Mouse (Mus musculus): Measurements from ENCODE around the gene Gm21987. TPM values are rescaled to one million over a fixed set of nuclear protein-coding genes. Genes with fewer than 3 reads are reported as not detected.
"Not testable (repeated sequence)": the region's sequence is repeated elsewhere in the genome, so short reads cannot be mapped to it uniquely, and the experiment has no call there.

The Gm21987 gene
- polyA plus RNA-seq, 1 experiment from 2014 or later, result 0.55 TPM

DNA sequence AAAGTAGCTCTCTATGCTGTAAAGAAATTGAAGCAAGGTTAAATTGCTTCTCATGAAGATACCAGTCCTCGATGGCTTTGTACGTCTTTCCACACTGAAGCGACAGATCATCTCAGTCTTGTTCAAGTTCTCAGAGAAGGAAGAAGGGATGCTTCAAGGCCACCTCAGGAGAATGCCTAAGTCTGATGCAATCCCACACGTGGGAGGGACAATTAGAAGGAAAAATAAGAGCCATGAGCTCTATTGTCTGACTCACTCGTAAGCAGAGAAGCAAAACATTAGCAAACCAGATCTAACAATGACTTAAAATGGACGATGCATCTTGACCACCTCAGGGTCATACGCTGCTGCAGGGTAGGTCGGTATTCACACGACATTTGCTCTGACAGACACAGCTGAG, 28.3 kb upstream of the Gm21987 start:
- no peak overlapping the region for H3K4me2 ChIP-seq (ENCODE audit: low read depth, low read length)
- no peaks in the 10 kb centered on the region for H3K4me1 ChIP-seq (replicated peaks; ENCODE audit: control insufficient read depth, insufficient read depth, low read length)
- no peaks in the 10 kb centered on the region for H3K36me3 ChIP-seq (ENCODE audit: control insufficient read depth, insufficient read depth, low read length)
- no peaks in the 10 kb centered on the region for H3K9me3 ChIP-seq (ENCODE audit: control insufficient read depth, low read length)
- no peak overlapping the region for H3K27ac ChIP-seq (ENCODE audit: low read length)
- no peak overlapping the region for H3K9ac ChIP-seq (ENCODE audit: low read length)
- no peaks in the 10 kb centered on the region for H3K27me3 ChIP-seq (ENCODE audit: control insufficient read depth, insufficient read depth, low read depth, low read length)
- no peak overlapping the region for H3K4me3 ChIP-seq (ENCODE audit: low read length)
- no peak for ATAC-seq (ENCODE audit: low read depth)
- 69% methylated on average over 9 of the region's 9 CpGs for WGBS

DNA sequence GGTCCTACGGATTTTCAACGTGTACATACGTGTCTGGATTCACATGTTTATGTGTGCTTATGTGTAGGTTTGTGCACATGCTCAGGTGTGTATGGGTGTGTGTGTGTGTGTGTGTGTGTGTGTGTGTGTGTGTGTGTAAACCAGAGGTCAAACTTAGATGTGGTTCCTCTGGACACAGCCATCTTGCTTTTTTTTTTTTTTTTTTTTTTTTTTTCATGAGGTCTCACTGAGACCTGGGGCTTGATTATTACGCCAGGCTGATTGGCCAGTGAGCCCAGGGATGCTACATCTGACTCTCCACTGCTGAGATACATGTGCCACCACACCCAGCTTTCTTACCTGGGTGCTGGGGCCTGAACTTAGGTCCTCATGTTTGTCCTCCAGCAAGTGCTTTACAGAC, 27.8 kb upstream of the Gm21987 start:
- 86% methylated on average over 4 of the region's 4 CpGs for WGBS
- no peaks in the 10 kb centered on the region for H3K4me1 ChIP-seq (replicated peaks; ENCODE audit: control insufficient read depth, insufficient read depth, low read length)

DNA sequence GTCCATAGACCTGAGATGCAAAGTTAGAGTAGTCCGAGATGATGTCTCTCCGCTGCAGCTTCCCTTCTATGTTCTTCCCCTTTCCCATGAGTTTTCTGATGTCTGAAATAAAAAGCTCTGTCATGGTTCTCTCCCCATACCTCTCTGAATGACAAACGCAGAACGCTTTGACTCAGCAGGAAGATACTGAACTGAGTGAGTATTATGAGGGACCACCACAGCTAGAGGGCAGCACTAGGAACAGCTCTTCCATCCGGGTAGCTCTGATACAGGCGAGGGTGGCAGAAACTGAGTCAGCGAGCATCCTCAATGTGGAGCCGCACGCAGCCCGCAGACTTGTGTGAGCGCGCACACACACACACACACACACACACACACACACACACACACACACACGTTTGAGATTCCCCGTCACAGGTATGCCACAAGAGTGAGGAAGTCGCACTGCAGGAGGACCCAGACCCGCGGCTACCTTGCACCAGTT, 25.3 kb upstream of the Gm21987 start:
- Histone ChIP-seq H3K9me3 (ENCODE audit: control insufficient read depth, low read length) (no peaks in the 10 kb centered on the region), H3K27ac (ENCODE audit: low read length) (no peak overlapping the region), H3K9ac (ENCODE audit: low read length) (no peak overlapping the region), H3K36me3 (ENCODE audit: control insufficient read depth, insufficient read depth, low read length) (no peaks in the 10 kb centered on the region), H3K4me2 (ENCODE audit: low read depth, low read length) (peak overlapping the region; percentile 35; the same call in 1 of the 2 replicates), H3K27me3 (ENCODE audit: control insufficient read depth, insufficient read depth, low read depth, low read length) (no peaks in the 10 kb centered on the region), H3K4me3 (ENCODE audit: low read length) (no peak overlapping the region), H3K4me1 (replicated peaks; ENCODE audit: control insufficient read depth, insufficient read depth, low read length) (no peaks in the 10 kb centered on the region)
- 25% methylated on average over 17 of the region's 17 CpGs for WGBS
- no peak for ATAC-seq (ENCODE audit: low read depth)

More for the DNA sequence above, 27.8 kb upstream of the Gm21987 start:
- Histone ChIP-seq H3K4me2 (ENCODE audit: low read depth, low read length) (no peak overlapping the region), H3K36me3 (ENCODE audit: control insufficient read depth, insufficient read depth, low read length) (no peaks in the 10 kb centered on the region), H3K9me3 (ENCODE audit: control insufficient read depth, low read length) (no peaks in the 10 kb centered on the region), H3K9ac (ENCODE audit: low read length) (no peak overlapping the region), H3K4me3 (ENCODE audit: low read length) (no peak overlapping the region), H3K27ac (ENCODE audit: low read length) (no peak overlapping the region), H3K27me3 (ENCODE audit: control insufficient read depth, insufficient read depth, low read depth, low read length) (no peaks in the 10 kb centered on the region)
- no peak for ATAC-seq (ENCODE audit: low read depth)

DNA sequence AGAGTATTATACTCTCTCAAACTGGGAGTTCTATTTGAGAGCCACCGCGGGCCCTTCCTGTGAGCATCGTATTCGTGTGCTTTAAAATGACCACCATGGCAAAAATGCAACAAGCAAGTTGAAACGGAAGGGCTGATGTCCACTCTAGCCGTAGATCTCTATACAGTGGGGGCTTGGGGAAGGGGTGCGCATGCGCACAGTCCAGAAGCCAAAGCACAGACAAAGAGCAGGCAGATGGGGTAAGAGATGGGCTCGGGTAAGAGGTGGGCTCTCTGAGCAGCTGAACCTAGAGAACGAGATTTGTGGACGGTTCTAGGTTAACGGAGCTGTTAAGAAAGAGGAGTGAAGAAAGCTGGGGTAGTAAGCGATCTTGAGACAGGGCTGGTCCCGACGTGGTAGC, 22.5 kb upstream of the Gm21987 start:
- H3K9ac ChIP-seq (ENCODE audit: low read length), result no peak overlapping the region
- no peak overlapping the region for H3K4me2 ChIP-seq (ENCODE audit: low read depth, low read length)
- no peaks in the 10 kb centered on the region for H3K9me3 ChIP-seq (ENCODE audit: control insufficient read depth, low read length)
- no peaks in the 10 kb centered on the region for H3K4me1 ChIP-seq (replicated peaks; ENCODE audit: control insufficient read depth, insufficient read depth, low read length)
- 86% methylated on average over 15 of the region's 15 CpGs for WGBS
- no peaks in the 10 kb centered on the region for H3K36me3 ChIP-seq (ENCODE audit: control insufficient read depth, insufficient read depth, low read length)
- H3K27me3 ChIP-seq (ENCODE audit: control insufficient read depth, insufficient read depth, low read depth, low read length), result no peaks in the 10 kb centered on the region
- H3K27ac ChIP-seq (ENCODE audit: low read length), result no peak overlapping the region
- H3K4me3 ChIP-seq (ENCODE audit: low read length), result no peak overlapping the region
- no peak for ATAC-seq (ENCODE audit: low read depth)

- no peak overlapping the region for H3K4me3 ChIP-seq (ENCODE audit: low read length)
- 83% methylated on average over 11 of the region's 11 CpGs for WGBS
- no peaks in the 10 kb centered on the region for H3K9me3 ChIP-seq (ENCODE audit: control insufficient read depth, low read length)
- H3K27ac ChIP-seq (ENCODE audit: low read length), result no peak overlapping the region
- ATAC-seq (ENCODE audit: low read depth), result no peak
- H3K36me3 ChIP-seq (ENCODE audit: control insufficient read depth, insufficient read depth, low read length), result no peaks in the 10 kb centered on the region
- H3K4me2 ChIP-seq (ENCODE audit: low read depth, low read length), result no peak overlapping the region
- H3K9ac ChIP-seq (ENCODE audit: low read length), result no peak overlapping the region
- no peaks in the 10 kb centered on the region for H3K4me1 ChIP-seq (replicated peaks; ENCODE audit: control insufficient read depth, insufficient read depth, low read length)
- H3K27me3 ChIP-seq (ENCODE audit: control insufficient read depth, insufficient read depth, low read depth, low read length), result no peaks in the 10 kb centered on the region
Observed at GRCm38 (mm10) chr16:38326778-38327397, 20.0 kb upstream of the Gm21987 start.

- Histone ChIP-seq H3K9ac (ENCODE audit: low read length) (no peak overlapping the region), H3K9me3 (ENCODE audit: control insufficient read depth, low read length) (no peaks in the 10 kb centered on the region), H3K27me3 (ENCODE audit: control insufficient read depth, insufficient read depth, low read depth, low read length) (no peaks in the 10 kb centered on the region), H3K27ac (ENCODE audit: low read length) (no peak overlapping the region), H3K4me3 (ENCODE audit: low read length) (no peak overlapping the region), H3K4me2 (ENCODE audit: low read depth, low read length) (no peak overlapping the region), H3K36me3 (ENCODE audit: control insufficient read depth, insufficient read depth, low read length) (no peaks in the 10 kb centered on the region), H3K4me1 (replicated peaks; ENCODE audit: control insufficient read depth, insufficient read depth, low read length) (no peaks in the 10 kb centered on the region)
- no peak for ATAC-seq (ENCODE audit: low read depth)
- 83% methylated on average over 3 of the region's 3 CpGs for WGBS
Observed at GRCm38 (mm10) chr16:38329340-38329739, 17.5 kb upstream of the Gm21987 start.

GRCm38 (mm10) chr16:38334431-38334830, 12.4 kb upstream of the Gm21987 start:
- H3K27me3 ChIP-seq (ENCODE audit: control insufficient read depth, insufficient read depth, low read depth, low read length), result no peaks in the 10 kb centered on the region
- no peaks in the 10 kb centered on the region for H3K4me1 ChIP-seq (replicated peaks; ENCODE audit: control insufficient read depth, insufficient read depth, low read length)
- WGBS, result 38% methylated on average over 6 of the region's 6 CpGs
- H3K27ac ChIP-seq (ENCODE audit: low read length), result no peak overlapping the region
- no peak for ATAC-seq (ENCODE audit: low read depth)
- H3K9ac ChIP-seq (ENCODE audit: low read length), result no peak overlapping the region
- no peak overlapping the region for H3K4me2 ChIP-seq (ENCODE audit: low read depth, low read length)
- H3K36me3 ChIP-seq (ENCODE audit: control insufficient read depth, insufficient read depth, low read length), result no peaks in the 10 kb centered on the region
- no peak overlapping the region for H3K4me3 ChIP-seq (ENCODE audit: low read length)
- no peaks in the 10 kb centered on the region for H3K9me3 ChIP-seq (ENCODE audit: control insufficient read depth, low read length)

GRCm38 (mm10) chr16:38338077-38338476, 8.8 kb upstream of the Gm21987 start:
- not testable (repeated sequence) for H3K4me3 ChIP-seq (ENCODE audit: low read length); H3K36me3 ChIP-seq (ENCODE audit: control insufficient read depth, insufficient read depth, low read length)
- WGBS, result 82% methylated on average over 4 of the region's 4 CpGs

DNA sequence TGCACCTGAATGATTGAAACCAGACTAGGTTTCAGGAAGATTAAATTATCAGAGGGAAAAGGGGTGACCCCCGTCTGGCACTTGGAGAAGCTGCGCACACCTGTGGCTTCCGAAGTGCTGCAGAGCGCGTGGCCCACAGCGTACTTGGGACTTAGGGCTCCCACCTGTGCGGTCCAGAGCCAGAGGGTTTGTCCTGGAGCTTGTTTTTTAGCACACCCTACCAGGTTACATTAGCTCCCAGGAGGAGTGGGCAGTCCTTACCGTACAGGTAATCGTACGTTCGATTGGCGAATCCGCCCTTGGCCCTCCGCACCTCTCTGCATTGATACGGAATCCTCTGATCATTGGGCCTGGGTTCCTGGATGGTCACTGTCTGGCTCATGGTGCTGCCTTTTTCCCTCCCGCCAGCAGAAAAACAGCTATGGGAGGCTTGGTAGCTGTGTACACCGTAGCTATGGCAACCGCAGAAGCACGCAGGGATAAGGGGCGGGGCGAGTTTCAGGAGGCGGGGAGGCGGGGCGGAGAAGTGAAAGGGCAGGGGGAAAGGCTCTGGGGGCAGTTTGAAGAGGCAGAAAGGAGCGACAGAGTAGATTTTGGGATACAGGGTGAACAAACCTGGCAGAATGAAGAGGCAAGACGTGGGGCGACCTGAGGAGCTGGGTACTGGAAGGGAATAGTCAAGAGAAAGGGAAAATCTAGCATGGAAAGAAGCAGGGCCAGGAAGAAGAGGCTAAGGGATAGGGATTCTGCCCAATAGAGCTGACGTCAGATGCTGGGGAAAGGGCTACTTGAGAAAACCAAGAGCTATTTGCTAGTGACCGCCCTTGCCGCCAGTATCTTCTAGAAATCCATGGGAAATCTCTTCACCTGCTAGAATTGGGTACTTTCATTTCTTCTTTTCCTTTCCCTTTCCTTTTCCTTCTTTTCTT, 5.2 kb upstream of the Gm21987 start, which contains the start of gene Maats1:
TSS of gene Maats1 (minus strand) at position 748 of the 929 bp plus-strand sequence.
- peak within 1 kb of the TSS; percentile 37 for H3K4me3 ChIP-seq (ENCODE audit: low read length)
- H3K9ac ChIP-seq (ENCODE audit: low read length), result peak within 1 kb of the TSS; percentile 41
- peak; percentile 89 for ATAC-seq (ENCODE audit: low read depth)
- no peaks in the 10 kb centered on the region for H3K27me3 ChIP-seq (ENCODE audit: control insufficient read depth, insufficient read depth, low read depth, low read length)
- no peaks in the 10 kb centered on the region for H3K9me3 ChIP-seq (ENCODE audit: control insufficient read depth, low read length)
- 8% methylated on average over 30 of the region's 30 CpGs for WGBS
- H3K36me3 ChIP-seq (ENCODE audit: control insufficient read depth, insufficient read depth, low read length), result no peaks in the 10 kb centered on the region
- no peaks in the 10 kb centered on the region for H3K4me1 ChIP-seq (replicated peaks; ENCODE audit: control insufficient read depth, insufficient read depth, low read length)
- H3K4me2 ChIP-seq (ENCODE audit: low read depth, low read length), result peak within 1 kb of the TSS; percentile 54
- H3K27ac ChIP-seq (ENCODE audit: low read length), result no peak within 1 kb of the TSS

More at GRCm38 (mm10) chr16:38338077-38338476, 8.8 kb upstream of the Gm21987 start:
- not testable (repeated sequence) for H3K4me1 ChIP-seq (replicated peaks; ENCODE audit: control insufficient read depth, insufficient read depth, low read length); H3K27ac ChIP-seq (ENCODE audit: low read length); H3K9ac ChIP-seq (ENCODE audit: low read length); H3K4me2 ChIP-seq (ENCODE audit: low read depth, low read length); H3K27me3 ChIP-seq (ENCODE audit: control insufficient read depth, insufficient read depth, low read depth, low read length); ATAC-seq (ENCODE audit: low read depth); H3K9me3 ChIP-seq (ENCODE audit: control insufficient read depth, low read length)

All from lung, embryonic 16.5 days (tissue).